Mouse (Mus musculus): ENCODE results near the gene Slc16a13. TPM values are rescaled to one million over a fixed set of nuclear protein-coding genes. Genes with fewer than 3 reads are reported as not detected.

Gene Slc16a13
- polyA plus RNA-seq, 1 experiment from 2014 or later = 10.3 TPM

DNA sequence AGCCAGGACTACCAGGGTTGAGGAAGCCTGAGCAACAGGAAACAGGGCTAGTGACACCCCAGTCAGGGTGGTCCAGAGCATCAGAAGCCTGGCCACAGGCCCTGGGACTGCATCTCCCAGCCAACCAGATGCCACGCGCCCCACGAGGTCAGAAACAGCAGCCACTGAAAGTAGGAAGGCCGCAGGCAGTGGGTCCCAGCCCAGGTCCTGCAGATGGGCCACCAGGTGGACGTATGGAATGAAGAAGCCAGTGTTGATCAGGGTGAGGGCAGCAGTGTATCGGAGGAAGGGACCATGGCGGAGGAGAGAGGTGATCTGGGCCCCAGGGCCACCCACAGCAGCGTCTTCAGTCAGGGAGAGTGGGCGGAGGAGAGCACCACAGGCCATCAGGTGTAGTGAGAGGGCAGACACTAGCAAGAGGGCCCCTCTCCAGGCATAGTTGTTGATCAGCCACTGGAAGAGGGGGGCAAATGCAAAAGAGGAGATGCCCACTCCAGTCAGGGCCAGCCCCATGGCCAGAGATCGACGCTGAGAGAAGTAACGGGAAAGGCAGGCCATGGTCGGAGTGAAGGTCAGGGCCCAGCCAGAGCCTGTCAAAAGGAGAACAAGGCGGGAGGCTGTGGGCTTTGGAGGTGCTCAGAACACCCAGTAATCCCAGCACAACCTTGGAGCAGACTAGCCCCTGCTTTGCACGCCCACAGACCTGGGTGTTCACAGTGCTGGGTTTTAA, 2.0 kb downstream of the Slc16a13 start:
- H3K9ac ChIP-seq = no peak overlapping the region
- H3K4me3 ChIP-seq (replicated peaks) = peak overlapping the region; percentile 51
- H3K27ac ChIP-seq (replicated peaks) = no peak overlapping the region
- peak overlapping the region; percentile 76 for H3K4me2 ChIP-seq (replicated peaks)
- no peak for ATAC-seq (ENCODE audit: insufficient number of reproducible peaks, low FRiP score, low TSS enrichment, low read depth)
- no peaks in the 10 kb centered on the region for H3K9me3 ChIP-seq (replicated peaks)
- WGBS = 87% methylated on average over 15 of the region's 15 CpGs
- H3K27me3 ChIP-seq = peaks cover 39% of the 10 kb centered on the region
- peaks cover 44% of the 10 kb centered on the region for H3K4me1 ChIP-seq
- 0 out of 2 replicates have a peak, but pooled peaks cover 8% of the 10 kb centered on the region for H3K36me3 ChIP-seq

DNA sequence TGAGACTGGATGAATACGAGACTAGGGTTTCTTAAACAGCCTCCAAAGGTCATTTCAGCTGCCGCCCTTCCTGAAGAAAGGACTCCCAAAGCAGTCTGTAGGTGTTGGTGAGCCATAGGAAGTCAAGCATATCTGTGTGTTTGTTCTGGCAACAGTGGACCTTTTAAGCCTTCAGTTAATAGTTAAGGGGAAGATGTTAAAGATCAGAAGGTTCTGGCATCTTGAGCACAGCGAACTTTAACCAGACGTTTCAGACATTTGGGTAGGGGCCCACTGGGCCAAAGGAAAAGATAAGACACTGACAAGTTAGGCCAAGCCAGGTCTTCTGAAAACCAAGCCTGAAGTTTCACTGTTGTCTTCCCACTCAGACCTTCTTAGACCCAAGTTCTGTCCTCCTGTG, 2.8 kb downstream of the Slc16a13 start:
- 80% methylated on average over 4 of the region's 4 CpGs for WGBS
- peaks cover 45% of the 10 kb centered on the region for H3K27me3 ChIP-seq
- H3K4me1 ChIP-seq = peaks cover 48% of the 10 kb centered on the region

DNA sequence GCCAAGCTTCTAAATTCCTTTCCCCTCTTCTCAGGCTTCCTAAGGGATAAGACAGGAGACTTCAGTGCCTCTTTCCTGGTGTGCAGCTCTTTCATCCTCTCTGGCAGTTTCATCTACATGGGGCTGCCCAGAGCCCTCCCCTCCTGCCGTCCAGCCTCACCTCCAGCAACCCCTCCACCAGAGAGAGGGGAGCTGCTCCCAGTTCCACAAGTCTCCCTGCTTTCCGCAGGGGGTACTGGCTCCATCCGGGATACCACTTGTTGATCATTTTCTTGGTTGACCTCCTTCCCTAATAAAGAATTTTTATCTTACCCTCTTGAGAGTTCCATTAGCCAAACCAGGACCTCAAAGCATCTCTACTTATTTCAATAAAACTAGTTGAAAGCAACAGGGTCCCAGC, 4.8 kb downstream of the Slc16a13 start:
- Histone ChIP-seq H3K4me3 (replicated peaks) (no peak overlapping the region), H3K36me3 (0 out of 2 replicates have a peak, but pooled peaks cover 8% of the 10 kb centered on the region), H3K27me3 (peaks cover 58% of the 10 kb centered on the region), H3K27ac (replicated peaks) (no peak overlapping the region), H3K9ac (no peak overlapping the region), H3K9me3 (replicated peaks) (no peaks in the 10 kb centered on the region), H3K4me1 (peaks cover 41% of the 10 kb centered on the region), H3K4me2 (replicated peaks) (no peak overlapping the region)
- 65% methylated on average over 3 of the region's 3 CpGs for WGBS
- ATAC-seq (ENCODE audit: insufficient number of reproducible peaks, low FRiP score, low TSS enrichment, low read depth) = no peak

More for the DNA sequence above, 2.8 kb downstream of the Slc16a13 start:
- Histone ChIP-seq H3K36me3 (0 out of 2 replicates have a peak, but pooled peaks cover 8% of the 10 kb centered on the region), H3K9me3 (replicated peaks) (no peaks in the 10 kb centered on the region), H3K9ac (no peak overlapping the region), H3K4me3 (replicated peaks) (no peak overlapping the region), H3K27ac (replicated peaks) (no peak overlapping the region), H3K4me2 (replicated peaks) (no peak overlapping the region)
- ATAC-seq (ENCODE audit: insufficient number of reproducible peaks, low FRiP score, low TSS enrichment, low read depth) = no peak

DNA sequence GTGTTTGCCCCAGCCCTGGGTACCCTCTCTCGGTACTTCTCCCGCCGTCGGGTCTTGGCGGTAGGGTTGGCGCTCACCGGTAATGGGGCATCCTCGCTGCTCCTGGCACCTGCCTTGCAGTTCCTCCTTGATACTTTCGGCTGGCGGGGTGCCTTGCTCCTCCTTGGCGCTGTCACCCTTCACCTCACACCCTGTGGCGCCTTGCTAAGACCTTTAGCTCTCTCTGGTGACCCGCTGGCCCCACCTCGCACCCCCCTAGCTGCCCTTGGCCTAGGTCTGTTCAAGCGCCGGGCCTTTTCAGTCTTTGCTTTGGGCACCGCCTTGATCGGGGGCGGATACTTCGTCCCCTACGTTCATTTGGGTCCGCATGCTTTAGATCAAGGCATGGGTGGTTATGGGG, 5.6 kb downstream of the Slc16a13 start:
- no peaks in the 10 kb centered on the region for H3K9me3 ChIP-seq (replicated peaks)
- H3K9ac ChIP-seq = no peak overlapping the region
- WGBS = 11% methylated on average over 22 of the region's 22 CpGs
- H3K4me3 ChIP-seq (replicated peaks) = peak overlapping the region; percentile 40; the same call in 1 of the 2 replicates
- 0 out of 2 replicates have a peak, but pooled peaks cover 8% of the 10 kb centered on the region for H3K36me3 ChIP-seq
- no peak for ATAC-seq (ENCODE audit: insufficient number of reproducible peaks, low FRiP score, low TSS enrichment, low read depth)
- H3K27me3 ChIP-seq = peaks cover 58% of the 10 kb centered on the region
- no peak overlapping the region for H3K4me2 ChIP-seq (replicated peaks)
- H3K4me1 ChIP-seq = peaks cover 37% of the 10 kb centered on the region
- no peak overlapping the region for H3K27ac ChIP-seq (replicated peaks)

DNA sequence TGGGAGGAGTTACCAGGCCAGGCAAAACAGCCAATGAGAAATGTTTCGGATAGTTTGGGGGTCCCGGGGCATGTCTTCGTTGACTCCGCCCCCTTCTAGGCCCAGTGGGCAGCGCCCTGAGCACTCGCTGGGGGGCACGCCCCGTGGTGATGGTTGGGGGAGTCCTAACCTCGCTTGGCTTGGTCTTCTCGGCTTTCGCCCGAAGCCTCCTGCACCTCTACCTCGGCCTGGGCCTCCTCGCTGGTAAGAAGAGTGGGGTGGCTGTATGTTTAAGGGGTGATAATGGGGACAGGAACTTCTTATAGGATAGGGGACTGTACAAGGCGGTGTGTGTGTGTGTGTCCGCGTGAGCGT, 6.0 kb downstream of the Slc16a13 start:
- Histone ChIP-seq H3K4me3 (replicated peaks) (peak overlapping the region; percentile 40), H3K4me1 (peaks cover 32% of the 10 kb centered on the region), H3K4me2 (replicated peaks) (peak overlapping the region; percentile 77), H3K9ac (no peak overlapping the region), H3K27ac (replicated peaks) (no peak overlapping the region), H3K9me3 (replicated peaks) (no peaks in the 10 kb centered on the region), H3K36me3 (0 out of 2 replicates have a peak, but pooled peaks cover 8% of the 10 kb centered on the region), H3K27me3 (peaks cover 58% of the 10 kb centered on the region)
- no peak for ATAC-seq (ENCODE audit: insufficient number of reproducible peaks, low FRiP score, low TSS enrichment, low read depth)
- 5% methylated on average over 18 of the region's 18 CpGs for WGBS

DNA sequence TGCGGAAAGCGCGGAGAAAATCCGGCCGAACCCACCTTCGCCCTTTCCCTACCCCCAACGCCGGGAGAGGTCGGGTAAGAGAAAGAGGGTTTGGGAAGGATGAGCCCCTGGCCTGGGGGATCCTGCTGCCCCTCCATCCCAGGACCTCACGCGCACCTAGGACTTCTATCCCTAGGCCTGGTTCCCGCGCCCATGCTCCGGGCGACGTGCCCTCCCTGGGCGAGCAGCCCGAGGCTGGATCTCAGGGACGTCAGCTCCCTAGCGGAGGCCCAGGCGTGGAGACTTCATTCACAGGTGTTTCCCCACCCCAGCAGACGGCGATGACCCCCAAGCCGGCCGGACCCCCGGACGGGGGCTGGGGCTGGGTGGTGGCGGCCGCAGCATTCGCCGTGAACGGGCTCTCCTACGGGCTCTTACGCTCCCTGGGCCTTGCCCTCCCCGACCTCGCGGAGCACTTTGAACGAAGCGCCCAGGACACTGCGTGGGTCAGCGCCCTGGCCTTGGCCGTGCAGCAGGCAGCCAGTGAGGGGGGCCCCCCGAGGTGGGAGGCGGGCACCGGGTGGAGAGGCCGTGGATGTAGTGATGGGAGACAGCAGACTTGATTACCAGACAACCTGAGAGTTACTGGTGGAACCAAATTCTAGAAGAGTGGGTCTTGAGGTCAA, 6.5 kb downstream of the Slc16a13 start:
- H3K36me3 ChIP-seq = 0 out of 2 replicates have a peak, but pooled peaks cover 8% of the 10 kb centered on the region
- H3K27me3 ChIP-seq = peaks cover 58% of the 10 kb centered on the region
- H3K4me2 ChIP-seq (replicated peaks) = peak overlapping the region; percentile 77
- no peak overlapping the region for H3K27ac ChIP-seq (replicated peaks)
- WGBS = under 1% methylated on average over 46 of the region's 46 CpGs
- peak overlapping the region; percentile 26; the same call in 1 of the 2 replicates for H3K9ac ChIP-seq
- no peaks in the 10 kb centered on the region for H3K9me3 ChIP-seq (replicated peaks)
- H3K4me1 ChIP-seq = peaks cover 32% of the 10 kb centered on the region
- ATAC-seq (ENCODE audit: insufficient number of reproducible peaks, low FRiP score, low TSS enrichment, low read depth) = no peak
- peak overlapping the region; percentile 40 for H3K4me3 ChIP-seq (replicated peaks)

DNA sequence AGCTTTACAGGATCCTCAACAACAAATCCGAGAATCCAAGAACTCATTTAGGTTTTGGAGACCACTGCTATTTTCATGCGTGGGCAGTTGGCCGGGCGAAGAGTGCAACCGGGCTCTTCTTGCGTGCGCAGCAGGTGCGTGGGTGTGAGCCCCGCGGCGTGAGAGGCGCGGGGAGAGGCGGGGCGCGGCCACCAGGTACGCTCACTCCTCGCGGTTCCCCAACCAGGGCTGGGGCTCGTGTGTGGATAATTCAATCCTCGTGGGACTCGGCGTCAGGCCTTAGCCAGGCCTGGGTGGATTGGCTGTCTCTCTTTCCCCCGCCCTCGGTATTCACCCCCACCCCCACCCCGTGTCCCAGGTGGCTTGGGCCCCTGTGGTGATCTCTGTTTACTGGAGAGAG, 7.1 kb downstream of the Slc16a13 start:
- H3K4me3 ChIP-seq (replicated peaks) = peak overlapping the region; percentile 40
- no peak for ATAC-seq (ENCODE audit: insufficient number of reproducible peaks, low FRiP score, low TSS enrichment, low read depth)
- no peak overlapping the region for H3K9ac ChIP-seq
- H3K27ac ChIP-seq (replicated peaks) = no peak overlapping the region
- peaks cover 26% of the 10 kb centered on the region for H3K4me1 ChIP-seq
- H3K36me3 ChIP-seq = 0 out of 2 replicates have a peak, but pooled peaks cover 8% of the 10 kb centered on the region
- peaks cover 58% of the 10 kb centered on the region for H3K27me3 ChIP-seq
- peak overlapping the region; percentile 77 for H3K4me2 ChIP-seq (replicated peaks)
- 4% methylated on average over 26 of the region's 26 CpGs for WGBS
- H3K9me3 ChIP-seq (replicated peaks) = no peaks in the 10 kb centered on the region

DNA sequence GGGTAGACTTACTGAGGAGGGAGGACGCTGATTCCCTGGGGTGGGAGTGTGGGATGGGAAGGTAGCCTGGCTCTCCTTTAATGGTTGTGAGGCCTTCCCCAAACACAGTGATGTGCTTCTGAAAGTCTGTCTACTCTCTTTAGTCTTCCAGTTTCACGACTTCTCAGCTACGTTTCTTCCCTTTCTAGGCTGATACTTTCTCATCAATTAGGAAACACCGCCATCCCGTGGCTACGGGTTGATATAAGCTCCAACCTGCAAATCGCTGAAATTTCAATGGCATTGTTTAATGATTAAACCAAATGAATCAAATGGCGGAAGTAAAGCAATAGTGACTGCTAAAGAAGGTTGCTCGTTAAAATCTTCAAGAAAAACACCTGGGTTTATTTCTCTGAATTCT, 8.0 kb downstream of the Slc16a13 start:
- WGBS = 8% methylated on average over 9 of the region's 9 CpGs
- peaks cover 23% of the 10 kb centered on the region for H3K4me1 ChIP-seq
- H3K27ac ChIP-seq (replicated peaks) = no peak overlapping the region
- 0 out of 2 replicates have a peak, but pooled peaks cover 8% of the 10 kb centered on the region for H3K36me3 ChIP-seq
- no peak overlapping the region for H3K4me3 ChIP-seq (replicated peaks)
- no peak for ATAC-seq (ENCODE audit: insufficient number of reproducible peaks, low FRiP score, low TSS enrichment, low read depth)
- H3K9me3 ChIP-seq (replicated peaks) = no peaks in the 10 kb centered on the region
- peaks cover 58% of the 10 kb centered on the region for H3K27me3 ChIP-seq
- no peak overlapping the region for H3K9ac ChIP-seq
- no peak overlapping the region for H3K4me2 ChIP-seq (replicated peaks)

DNA sequence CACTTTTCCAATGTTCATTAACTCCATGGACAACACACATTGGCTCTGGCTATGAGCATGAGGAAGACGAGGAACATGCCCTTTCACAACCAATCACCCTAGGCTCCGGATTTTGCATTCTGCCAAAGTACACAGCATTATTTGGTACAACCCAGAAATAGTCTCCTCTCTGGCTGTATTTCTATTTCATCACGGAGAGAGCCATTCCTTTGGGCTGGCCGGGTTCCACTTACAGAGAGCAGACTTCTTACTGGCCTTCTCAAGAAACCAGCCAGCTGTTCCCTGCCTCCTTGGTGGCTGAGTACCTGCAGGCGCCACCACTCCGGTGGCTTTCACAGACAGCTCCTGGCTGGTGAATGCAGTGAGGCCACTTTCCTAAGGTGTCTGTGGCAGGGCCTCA, 8.4 kb downstream of the Slc16a13 start, which contains the start of gene Slc16a11:
Slc16a11 (plus strand) TSS at position 330 of the 400 bp plus-strand sequence.
- no peak for ATAC-seq (ENCODE audit: insufficient number of reproducible peaks, low FRiP score, low TSS enrichment, low read depth)
- Histone ChIP-seq H3K4me3 (replicated peaks) (peak within 1 kb of the TSS; percentile 40; the same call in 1 of the 2 replicates), H3K36me3 (0 out of 2 replicates have a peak, but pooled peaks cover 6% of the 10 kb centered on the region), H3K27me3 (peaks cover 56% of the 10 kb centered on the region), H3K9ac (no peak within 1 kb of the TSS), H3K4me2 (replicated peaks) (peak within 1 kb of the TSS; percentile 77), H3K9me3 (replicated peaks) (no peaks in the 10 kb centered on the region), H3K4me1 (peaks cover 23% of the 10 kb centered on the region), H3K27ac (replicated peaks) (no peak within 1 kb of the TSS)
- 54% methylated on average over 6 of the region's 6 CpGs for WGBS

DNA sequence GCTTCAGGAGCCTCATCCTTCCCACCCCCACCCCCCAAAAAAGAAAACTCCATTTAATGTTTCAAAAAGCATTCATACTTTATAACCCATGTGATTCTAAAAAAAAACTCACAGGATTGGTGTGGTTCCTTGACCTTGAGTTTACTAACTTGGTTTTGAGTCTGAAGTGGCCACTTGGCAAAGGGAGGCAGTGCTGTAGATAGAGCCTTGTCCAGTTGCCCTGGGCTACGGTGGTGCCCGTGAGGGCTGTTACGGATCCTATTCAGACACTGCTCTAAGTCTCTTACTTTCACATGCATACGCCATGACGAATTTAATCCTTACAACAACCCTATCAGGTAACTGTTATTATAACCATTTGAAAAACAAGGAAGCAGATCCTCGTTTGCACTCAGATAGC, 8.9 kb downstream of the Slc16a13 start:
- Histone ChIP-seq H3K4me2 (replicated peaks) (no peak overlapping the region), H3K9me3 (replicated peaks) (no peaks in the 10 kb centered on the region), H3K36me3 (0 out of 2 replicates have a peak, but pooled peaks cover 2% of the 10 kb centered on the region), H3K4me3 (replicated peaks) (no peak overlapping the region), H3K4me1 (peaks cover 23% of the 10 kb centered on the region), H3K27me3 (peaks cover 52% of the 10 kb centered on the region), H3K27ac (replicated peaks) (no peak overlapping the region), H3K9ac (no peak overlapping the region)
- ATAC-seq (ENCODE audit: insufficient number of reproducible peaks, low FRiP score, low TSS enrichment, low read depth) = no peak
- WGBS = 64% methylated on average over 6 of the region's 6 CpGs

DNA sequence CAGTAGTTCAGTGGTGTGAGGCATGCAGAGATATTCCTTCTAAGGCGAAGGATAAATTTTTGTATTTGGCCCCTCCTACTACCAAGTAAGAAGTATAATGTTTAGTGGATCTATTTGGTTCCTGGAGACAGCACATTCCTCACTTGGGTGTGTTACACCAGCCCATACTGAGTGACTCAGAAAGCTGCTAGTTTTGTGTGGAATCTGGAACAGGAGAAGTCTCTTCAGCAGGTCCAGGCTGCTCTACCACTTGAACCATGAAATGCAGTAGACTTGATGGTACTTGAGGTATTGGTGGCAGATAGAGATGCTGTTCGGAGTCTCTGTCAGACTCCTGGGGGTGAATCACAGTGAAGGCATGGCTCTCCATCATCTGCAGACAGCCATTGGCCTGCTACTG, 10.2 kb downstream of the Slc16a13 start:
- Histone ChIP-seq H3K36me3 (no peaks in the 10 kb centered on the region), H3K4me2 (replicated peaks) (no peak overlapping the region), H3K9me3 (replicated peaks) (no peaks in the 10 kb centered on the region), H3K27ac (replicated peaks) (no peak overlapping the region), H3K4me3 (replicated peaks) (no peak overlapping the region), H3K9ac (no peak overlapping the region), H3K27me3 (peaks cover 39% of the 10 kb centered on the region), H3K4me1 (peaks cover 22% of the 10 kb centered on the region)
- no peak for ATAC-seq (ENCODE audit: insufficient number of reproducible peaks, low FRiP score, low TSS enrichment, low read depth)
- WGBS = 78% methylated on average over 2 of the region's 2 CpGs
